Mouse (Mus musculus) ES-CJ7 (cell line): Measurements from ENCODE around the gene Ptpra.
"Not testable (repeated sequence)": the region's sequence is repeated elsewhere in the genome, so short reads cannot be mapped to it uniquely, and the experiment has no call there.

ENCODE experiments used
- DNase-seq: peaks from one replicate; pipeline ENCODE4 v3.0.0; 2011; ENCODE audit warnings: low read depth, low spot score

The Ptpra gene

DNA sequence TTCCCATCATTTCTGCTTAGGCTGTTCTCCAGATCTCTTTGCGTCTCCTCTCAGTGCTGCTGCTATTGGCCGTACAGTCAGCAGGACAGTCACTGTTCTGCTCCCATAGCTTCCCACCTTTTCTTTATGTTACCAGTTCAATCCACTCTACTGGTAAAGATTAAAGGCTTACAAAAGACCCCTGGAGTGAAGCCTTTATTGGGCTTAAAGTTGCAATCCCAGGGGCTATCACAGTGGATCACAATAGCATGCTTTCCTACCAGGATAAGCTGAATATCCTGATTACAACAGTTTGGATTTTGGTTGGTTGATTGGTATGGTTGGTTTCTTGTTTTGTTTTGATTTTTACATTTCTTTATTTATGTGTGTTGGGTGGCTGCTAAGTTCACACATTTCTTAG, 37.9 kb downstream of the Ptpra start:
- peak; percentile 65 for DNase-seq

DNA sequence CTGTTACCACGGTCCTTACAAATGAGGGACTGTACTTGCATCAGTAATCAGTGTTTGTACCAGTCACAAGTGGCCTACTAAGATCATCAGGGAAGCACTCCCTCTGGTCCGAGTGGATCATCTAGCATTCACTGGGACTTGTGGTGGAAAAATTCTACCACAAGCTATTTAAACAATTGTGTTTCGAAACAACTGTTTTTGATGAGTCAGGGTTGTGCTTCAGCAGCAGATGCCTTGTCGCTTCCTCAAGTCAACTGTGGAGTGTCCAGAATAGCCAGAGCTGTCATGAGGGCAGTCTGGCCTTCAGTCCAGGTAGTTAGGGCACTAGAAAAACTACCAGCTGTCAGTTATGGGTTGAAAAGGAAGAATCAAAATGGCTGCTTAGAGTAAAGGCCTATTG, 38.5 kb downstream of the Ptpra start:
- no peak for DNase-seq

DNA sequence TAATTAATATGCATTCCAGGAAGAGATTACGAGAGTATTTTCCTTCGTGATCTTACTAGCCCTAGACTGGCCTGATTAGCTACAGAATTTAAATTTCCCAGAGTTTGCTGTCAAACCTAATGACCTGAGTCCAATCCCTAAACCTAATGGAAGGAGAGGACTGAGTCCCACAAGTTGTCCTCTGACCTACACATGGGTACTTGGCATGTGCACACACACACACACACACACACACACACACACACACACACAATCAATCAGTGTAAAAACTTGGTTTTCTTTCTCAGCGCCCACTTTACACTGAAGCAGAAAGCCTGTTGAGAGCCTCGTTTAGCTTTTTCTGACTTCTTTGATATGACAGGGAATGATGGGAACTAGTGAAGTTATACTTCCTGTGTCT, 41.1 kb downstream of the Ptpra start:
- no peak for DNase-seq

GRCm38 (mm10) chr2:130491587-130491986, 41.5 kb downstream of the Ptpra start:
- DNase-seq, result peak; percentile 14

DNA sequence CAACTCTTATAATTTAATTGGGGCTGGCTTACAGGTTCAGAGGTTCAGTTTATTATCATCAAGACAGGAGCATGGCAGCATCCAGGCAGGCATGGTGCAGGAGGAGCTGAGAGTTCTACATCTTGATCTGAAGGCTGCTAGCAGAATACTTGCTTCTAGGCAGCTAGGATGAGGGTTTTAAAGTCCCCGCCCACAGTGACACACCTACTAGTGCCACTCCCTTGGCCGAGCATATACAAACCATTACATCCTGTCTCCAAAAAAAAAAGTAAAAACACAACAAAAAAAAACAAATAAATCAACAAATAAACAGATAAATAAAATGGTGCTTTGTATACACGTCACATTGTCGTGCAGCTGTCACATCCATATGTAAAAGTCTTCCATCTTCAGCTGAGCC, 45.0 kb downstream of the Ptpra start:
- not testable (repeated sequence) for DNase-seq

GRCm38 (mm10) chr2:130496037-130496436, 46.0 kb downstream of the Ptpra start:
- no peak for DNase-seq

- no peak for DNase-seq
Measured at GRCm38 (mm10) chr2:130496931-130497330, 46.9 kb downstream of the Ptpra start.

DNA sequence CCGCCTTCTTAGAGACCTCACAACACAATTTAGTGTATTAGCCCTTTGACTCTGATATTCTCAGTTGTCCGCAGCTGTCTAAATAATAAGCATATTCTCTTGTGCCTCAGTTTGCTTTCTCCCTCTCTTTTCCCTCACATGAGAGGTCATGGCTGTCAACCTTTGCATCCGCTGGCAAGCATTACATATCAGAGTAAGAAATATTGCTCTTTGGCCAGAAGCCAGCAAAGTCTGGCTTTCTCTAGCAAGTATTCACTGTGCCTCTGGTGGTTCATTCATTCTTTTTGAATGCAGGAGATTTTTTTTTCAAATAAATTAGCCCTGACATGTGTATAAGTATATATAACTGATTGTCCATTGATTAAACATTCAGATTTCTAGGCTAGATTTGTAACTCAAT, 49.5 kb downstream of the Ptpra start:
- DNase-seq, result no peak

DNA sequence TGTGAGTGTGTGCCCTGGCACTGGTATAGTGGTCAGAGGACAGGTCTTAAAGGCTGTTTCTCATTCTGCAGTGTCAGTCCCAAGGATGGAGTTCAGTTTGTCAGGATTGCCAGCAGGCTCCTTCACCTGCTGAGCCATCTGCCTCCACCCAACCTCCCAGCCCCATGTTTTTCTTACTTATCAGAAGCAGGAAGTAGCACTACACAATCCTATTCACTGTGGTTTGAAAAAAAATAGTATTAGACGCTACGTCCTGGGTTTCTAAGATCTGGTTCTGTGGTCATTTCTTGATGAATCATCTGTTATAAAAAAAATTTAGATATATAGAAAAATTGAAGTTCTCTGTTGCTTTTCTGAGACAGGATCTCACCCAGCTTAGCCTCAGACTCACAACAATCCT, 51.5 kb downstream of the Ptpra start:
- no peak for DNase-seq

DNA sequence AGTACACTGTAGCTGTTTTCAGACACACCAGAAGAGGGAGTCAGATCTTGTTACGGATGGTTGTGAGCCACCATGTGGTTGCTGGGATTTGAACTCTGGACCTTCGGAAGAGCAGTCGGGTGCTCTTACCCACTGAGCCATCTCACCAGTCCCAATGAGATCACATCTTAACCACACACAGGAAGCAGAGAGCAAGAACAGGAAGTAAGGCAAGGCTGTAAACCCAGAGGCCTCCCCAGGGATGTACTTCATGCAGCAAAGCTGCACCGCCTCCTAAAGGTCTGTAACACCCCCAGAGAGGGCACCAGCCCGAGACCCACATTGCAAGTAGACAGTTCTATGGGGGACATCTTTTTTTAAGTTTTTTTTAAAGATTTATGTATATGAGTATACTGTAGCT, 61.5 kb downstream of the Ptpra start:
- not testable (repeated sequence) for DNase-seq

- DNase-seq, result no peak
Measured at GRCm38 (mm10) chr2:130513907-130514306, 63.8 kb downstream of the Ptpra start.

GRCm38 (mm10) chr2:130515791-130516190, 65.7 kb downstream of the Ptpra start:
- no peak for DNase-seq

- DNase-seq, result no peak
Measured at GRCm38 (mm10) chr2:130521927-130522326, 71.8 kb downstream of the Ptpra start.

DNA sequence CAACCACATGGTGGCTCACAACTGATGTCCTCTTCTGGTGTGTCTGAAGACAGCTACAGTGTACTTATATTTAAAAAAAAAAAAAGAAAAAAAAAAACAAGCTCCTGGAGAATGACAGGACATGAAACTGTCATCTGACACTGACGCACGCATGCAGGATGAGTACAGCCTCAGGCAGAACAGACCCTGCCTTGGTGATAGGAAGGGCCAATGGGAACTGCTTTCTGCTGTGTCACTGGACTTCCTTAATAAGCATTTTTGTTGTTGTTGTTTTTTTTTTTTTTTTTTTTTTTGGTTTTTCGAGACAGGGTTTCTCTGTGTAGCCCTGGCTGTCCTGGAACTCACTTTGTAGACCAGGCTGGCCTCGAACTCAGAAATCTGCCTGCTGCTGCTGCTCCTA, 75.4 kb downstream of the Ptpra start:
- not testable (repeated sequence) for DNase-seq

GRCm38 (mm10) chr2:130528457-130528856, 78.4 kb downstream of the Ptpra start:
- DNase-seq, result no peak

- no peak for DNase-seq
Measured at GRCm38 (mm10) chr2:130529290-130529689, 79.2 kb downstream of the Ptpra start.

DNA sequence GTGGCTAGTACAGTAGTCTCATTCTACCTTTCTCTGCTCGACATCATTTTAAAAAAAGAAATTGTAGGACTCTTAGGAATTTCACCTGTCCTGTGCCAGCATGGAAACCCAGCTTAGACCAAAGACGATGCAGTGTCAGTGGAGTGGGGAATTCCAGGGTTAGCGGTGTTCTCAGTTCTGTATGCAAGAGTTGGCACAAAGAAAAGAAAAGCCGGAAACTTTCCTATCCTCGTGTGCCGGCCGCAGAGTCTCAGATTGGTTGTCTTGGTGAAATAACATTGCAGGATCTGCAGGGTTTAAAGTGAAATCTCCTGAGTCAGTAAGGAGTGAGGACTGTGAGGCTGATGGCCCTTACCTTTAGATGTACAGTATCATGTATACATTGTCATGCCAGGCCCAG, 79.8 kb downstream of the Ptpra start:
- no peak for DNase-seq

- no peak for DNase-seq
Measured at GRCm38 (mm10) chr2:130532201-130532600, 82.1 kb downstream of the Ptpra start.

DNA sequence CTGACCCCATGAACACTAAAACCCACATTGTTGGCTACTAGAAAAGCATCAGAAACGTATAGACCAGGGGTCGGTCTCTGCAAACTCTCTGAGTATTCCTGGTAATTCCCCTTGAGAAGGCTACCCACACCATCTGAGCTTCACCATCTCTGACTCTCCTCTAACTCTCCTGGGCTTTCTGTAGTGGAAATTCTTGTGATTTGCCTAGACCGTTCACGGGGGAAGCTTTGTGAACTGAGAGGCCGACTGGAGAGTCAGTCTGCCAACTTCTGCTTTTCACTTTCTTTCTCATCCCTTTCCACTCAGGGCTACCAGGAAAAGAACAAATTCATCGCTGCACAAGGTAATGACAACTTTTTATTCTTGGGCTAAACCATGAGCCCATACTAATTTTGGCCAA, 84.9 kb downstream of the Ptpra start:
- DNase-seq, result no peak

DNA sequence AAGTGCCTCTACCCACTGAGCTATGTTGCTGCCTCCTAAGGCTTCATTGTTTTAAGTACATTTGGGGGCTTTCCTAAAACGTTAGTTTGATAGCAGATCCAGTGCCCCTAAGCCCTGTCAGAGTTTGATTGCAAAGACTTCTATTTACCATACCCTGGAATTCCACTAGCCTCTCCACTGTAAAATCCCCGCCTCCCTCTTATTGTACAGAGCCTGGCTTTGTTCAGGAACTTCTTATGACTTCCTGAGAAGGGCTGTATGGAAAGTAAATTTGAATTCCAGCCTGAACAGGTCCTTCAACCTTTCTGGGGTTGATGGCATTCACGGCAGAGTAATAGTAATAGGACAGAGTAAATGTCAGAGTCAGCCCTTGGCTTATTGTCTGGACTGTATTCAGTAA, 86.8 kb downstream of the Ptpra start:
- no peak for DNase-seq

DNA sequence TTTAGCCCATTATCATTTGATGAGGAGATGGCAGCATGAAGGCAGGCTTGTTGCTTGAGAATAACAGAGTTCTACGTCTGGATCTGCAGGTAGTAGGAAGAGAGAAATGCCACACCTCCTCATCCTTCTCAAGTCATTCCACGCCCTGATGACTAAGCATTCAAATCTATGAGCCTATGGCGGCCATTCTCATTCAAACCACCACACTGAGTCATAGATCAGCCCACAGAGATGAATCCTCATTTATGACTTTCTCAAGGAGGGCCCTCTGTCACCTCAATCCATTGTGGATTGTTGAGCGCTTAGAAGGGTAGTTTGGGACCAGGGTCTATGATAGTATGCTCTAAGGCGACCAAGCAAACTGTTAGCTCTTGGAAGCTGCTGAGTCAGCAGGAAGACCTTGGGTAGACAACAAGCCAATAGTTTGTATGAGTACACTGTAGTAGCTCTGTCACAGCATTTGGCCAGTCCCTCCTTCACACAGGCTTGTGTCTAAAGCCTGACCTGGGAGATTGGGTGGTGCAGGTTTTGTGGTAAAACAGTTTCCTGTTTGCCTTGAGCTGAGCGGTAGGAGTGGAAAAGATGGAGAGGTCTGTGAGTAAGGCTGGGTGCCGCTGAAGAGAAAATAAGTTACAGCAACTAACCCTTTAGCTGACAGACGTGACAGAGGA, 88.9 kb downstream of the Ptpra start:
- DNase-seq, result no peak

DNA sequence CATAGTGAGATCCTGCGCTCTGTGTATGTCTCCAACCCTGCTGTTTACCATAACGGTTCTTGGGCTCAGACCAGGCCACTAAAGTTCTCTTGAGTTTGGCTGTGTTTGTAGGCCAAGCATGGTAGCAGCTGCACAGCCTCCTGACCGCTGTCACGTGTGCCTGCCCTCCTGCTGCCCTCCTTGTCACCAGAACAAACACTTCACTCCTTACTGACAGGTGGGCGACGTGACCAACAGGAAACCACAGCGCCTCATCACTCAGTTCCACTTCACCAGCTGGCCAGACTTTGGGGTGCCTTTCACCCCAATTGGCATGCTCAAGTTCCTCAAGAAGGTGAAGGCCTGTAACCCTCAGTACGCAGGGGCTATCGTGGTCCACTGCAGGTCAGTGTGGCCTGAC, 90.2 kb downstream of the Ptpra start:
- DNase-seq, result no peak

GRCm38 (mm10) chr2:130546957-130547356, 96.9 kb downstream of the Ptpra start:
- DNase-seq, result no peak

- DNase-seq, result no peak
Measured at GRCm38 (mm10) chr2:130554841-130555240, 104.8 kb downstream of the Ptpra start.
